Mouse (Mus musculus) neural tube, embryonic 14.5 days (tissue): ENCODE results near the gene Plau. TPM values are rescaled to one million over a fixed set of nuclear protein-coding genes. Genes with fewer than 3 reads are reported as not detected.
A peak's percentile ranks its signal among the peaks of the same experiment; 100 is the strongest.

Experiments
- ATAC-seq: fragments of 200-750 bp; cut with Nextera tagmentation; 2 replicates; pipeline ENCODE4 v1.8.0; 2017; ENCODE audit warnings: low read depth, mild to moderate bottlenecking, moderate TSS enrichment, moderate library complexity
- H3K27ac ChIP-seq: fragments of 300-500 bp; sonication (generic); 2 replicates; pipeline ENCODE4 v1.5.1; 2014; ENCODE audit warnings: low read depth, mild to moderate bottlenecking, control low read depth, low read length, moderate library complexity, mixed read lengths
- H3K27me3 ChIP-seq: fragments of 300-500 bp; sonication (generic); 2 replicates; pipeline ENCODE4 v1.6.1; 2014; ENCODE audit warnings: low read length; ENCODE audit not compliant: control insufficient read depth, insufficient read depth
- H3K36me3 ChIP-seq: fragments of 300-500 bp; sonication (generic); 2 replicates; pipeline ENCODE4 v1.6.1; 2014; ENCODE audit warnings: low read length, mixed read lengths; ENCODE audit not compliant: control insufficient read depth, insufficient read depth
- H3K4me1 ChIP-seq: fragments of 300-500 bp; sonication (generic); 2 replicates; pipeline ENCODE4 v1.6.1; 2014; ENCODE audit warnings: low read length; ENCODE audit not compliant: control insufficient read depth, insufficient read depth
- H3K4me2 ChIP-seq: fragments of 300-500 bp; sonication (generic); 2 replicates; pipeline ENCODE4 v1.6.1; 2014; ENCODE audit warnings: mild to moderate bottlenecking, low read depth, low read length, control low read depth
- H3K4me3 ChIP-seq: fragments of 300-500 bp; sonication (generic); 2 replicates; pipeline ENCODE4 v1.5.1; 2014; ENCODE audit warnings: low read depth, low read length, control low read depth, mixed read lengths
- H3K9ac ChIP-seq: fragments of 300-500 bp; sonication (generic); replicated peaks from 2 replicates; pipeline ENCODE4 v1.6.1; 2014; ENCODE audit warnings: low read depth, mild to moderate bottlenecking, control low read depth, low read length, mixed read lengths
- H3K9me3 ChIP-seq: fragments of 300-500 bp; sonication (generic); 2 replicates; pipeline ENCODE4 v1.6.1; 2016; ENCODE audit warnings: low read length; ENCODE audit not compliant: control insufficient read depth
- WGBS: fragments of 180-500 bp; shearing (Covaris S2); extraction: QIAGEN DNeasy Blood & Tissue Kit; methylation state at CpG from one replicate; pipeline ENCODE4 v1.1.7; 2014; 5-methylcytosine and 5-hydroxymethylcytosine counted together
- polyA plus RNA-seq: library from polyadenylated mRNA; unstranded; fragments of >200 nt; fragmentation: Nextera tagmentation; extraction: Ambion mirVana; gene quantifications from 2 replicates; pipeline ENCODE4 v1.2.1, GENCODE M21; 2014

Gene Plau
- polyA plus RNA-seq, 1 experiment from 2014 or later: 0.19 TPM

DNA sequence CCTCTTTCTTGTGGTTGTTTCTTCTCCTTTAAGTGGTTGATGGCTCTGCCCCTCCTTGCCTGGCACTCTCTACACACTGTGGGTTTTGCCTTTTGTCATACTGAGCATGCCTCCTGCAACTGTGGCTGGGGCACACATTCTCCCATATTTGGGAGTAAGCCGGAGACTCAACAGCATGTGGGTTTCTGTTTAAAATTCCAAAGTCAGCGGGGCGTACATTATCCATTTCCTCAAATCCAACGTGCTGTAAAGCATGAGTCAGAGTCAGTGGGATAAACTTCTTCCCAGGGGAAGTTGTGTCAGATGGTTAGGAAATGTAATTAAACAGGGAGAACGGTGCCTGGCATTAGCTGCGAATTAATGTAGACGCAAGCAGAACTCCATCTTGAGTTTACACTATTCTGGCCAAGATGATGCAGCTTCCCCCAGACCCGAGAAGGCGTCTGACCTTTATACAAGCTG lies 55.5 kb downstream of the Plau start:
- peak; percentile 54 for ATAC-seq
- Histone ChIP-seq H3K4me1 (no peaks in the 10 kb centered on the region), H3K4me3 (no peak overlapping the region), H3K9me3 (no peaks in the 10 kb centered on the region), H3K36me3 (no peaks in the 10 kb centered on the region), H3K27ac (no peak overlapping the region), H3K4me2 (no peak overlapping the region), H3K9ac (no peak overlapping the region), H3K27me3 (no peaks in the 10 kb centered on the region)
- WGBS: 36% methylated on average over 9 of the region's 9 CpGs

Other genes with a start within 250 kb of the Plau start
- 13.6 and 15.1 TPM in 2 replicates for gene Usp54, start 195.6 kb upstream of the Plau start, polyA plus RNA-seq
- gene Myoz1, start 180.1 kb upstream of the Plau start, polyA plus RNA-seq: 0.31 TPM in 1 of 2 replicates, not detected in the other
- 0.19 and 0.23 TPM in 2 replicates for gene Synpo2l, start 168.3 kb upstream of the Plau start, polyA plus RNA-seq
- gene Sec24c, start 162.4 kb upstream of the Plau start, polyA plus RNA-seq: 74.4 and 87.0 TPM in 2 replicates
- 20.0 and 30.6 TPM in 2 replicates for gene Fut11, start 141.7 kb upstream of the Plau start, polyA plus RNA-seq
- gene Chchd1, start 133.7 kb upstream of the Plau start, polyA plus RNA-seq: 172 and 195 TPM in 2 replicates
- gene Zswim8, start 129.1 kb upstream of the Plau start, polyA plus RNA-seq: 49.2 and 52.8 TPM in 2 replicates
- 17.7 and 17.8 TPM in 2 replicates for gene Ndst2, start 102.1 kb upstream of the Plau start, polyA plus RNA-seq
- 215 and 232 TPM in 2 replicates for gene Camk2g, start 42.6 kb upstream of the Plau start, polyA plus RNA-seq
- 18.2 and 28.0 TPM in 2 replicates for gene Vcl, start 92.7 kb downstream of the Plau start, polyA plus RNA-seq
- gene Ap3m1, start 215.8 kb downstream of the Plau start, polyA plus RNA-seq: 90.6 and 95.6 TPM in 2 replicates
- gene Adk, start 215.9 kb downstream of the Plau start, polyA plus RNA-seq: 33.5 and 35.4 TPM in 2 replicates